Mouse (Mus musculus): ENCODE data around the gene Ap1b1.

DNA sequence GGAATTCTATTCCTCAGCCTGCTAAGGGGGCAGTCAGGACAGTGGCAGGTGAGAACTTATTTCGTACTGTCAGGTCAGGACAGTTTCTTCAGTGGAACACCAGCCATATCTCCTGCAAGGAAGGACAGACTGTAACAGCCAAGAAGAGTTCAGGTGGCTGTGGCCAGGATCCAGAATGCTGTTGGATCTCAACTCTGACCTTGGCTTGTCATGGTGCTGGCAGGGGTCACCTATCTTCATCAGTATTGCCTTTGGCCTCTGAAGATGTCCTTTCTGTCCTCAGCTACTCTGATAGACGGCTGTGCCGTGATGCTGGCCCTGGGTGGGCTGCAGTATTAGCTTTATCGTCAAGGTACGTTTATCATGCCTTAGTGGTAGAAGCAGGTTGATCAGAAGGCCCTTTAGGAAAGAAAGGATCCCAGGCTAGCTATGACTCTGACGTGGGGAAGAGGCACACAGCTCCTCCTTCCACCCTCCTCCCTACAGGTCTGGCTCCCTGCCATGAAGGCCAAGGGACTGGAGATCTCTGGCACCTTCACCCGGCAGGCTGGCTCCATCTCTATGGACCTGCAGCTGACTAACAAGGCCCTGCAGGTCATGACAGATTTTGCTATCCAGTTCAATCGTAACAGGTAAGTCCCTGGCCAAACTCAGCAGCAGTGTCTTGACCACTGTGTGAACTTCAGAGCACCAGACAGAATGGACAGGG, 50.7 kb downstream of the Ap1b1 start:
- no peak for TF ChIP-seq POLR2A (IDR thresholded peaks at IDR 0.05; ENCODE audit: extremely low read depth, insufficient read depth, low read length)
- TF ChIP-seq CTCF (IDR thresholded peaks at IDR 0.05; ENCODE audit: extremely low read depth, insufficient read depth, low read length), result no peak
